Mouse (Mus musculus): ENCODE measurements around the gene Olfr282. TPM values are rescaled to one million over a fixed set of nuclear protein-coding genes. Genes with fewer than 3 reads are reported as not detected.
"Not testable (repeated sequence)": the region's sequence is repeated elsewhere in the genome, so short reads cannot be mapped to it uniquely, and the experiment has no call there.

Olfr282 gene
- not detected in 2 replicates for polyA plus RNA-seq (2016; fragmentation: Nextera tagmentation; extraction: Ambion mirVana)

DNA sequence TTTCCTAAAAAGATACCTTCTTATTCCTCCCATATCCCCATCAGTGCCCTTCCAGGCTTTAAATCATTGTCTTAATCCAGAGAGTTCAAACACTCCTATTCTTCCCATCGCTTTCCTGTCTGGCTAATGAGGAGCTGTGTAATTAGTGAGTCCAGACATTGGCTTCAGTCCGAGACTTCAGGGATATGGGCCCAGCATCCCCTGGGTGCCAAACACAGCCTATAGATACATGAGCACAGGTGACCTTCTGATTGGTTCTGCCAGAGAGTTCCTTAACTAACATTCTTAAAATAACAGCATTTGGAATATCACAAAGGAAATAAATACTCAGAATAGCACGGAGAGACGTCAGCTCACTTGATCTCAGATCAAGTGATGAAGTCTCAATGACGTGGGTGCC lies at the start of gene Olfr282:
Gene Olfr282 (plus strand): TSS at position 301 of the 400 bp plus-strand sequence.
- H3K4me3 ChIP-seq (replicated peaks); H3K36me3 ChIP-seq (replicated peaks); ATAC-seq (ENCODE audit: low FRiP score); H3K27me3 ChIP-seq; H3K9ac ChIP-seq; H3K4me1 ChIP-seq; H3K4me2 ChIP-seq; H3K27ac ChIP-seq; H3K9me3 ChIP-seq: not testable (repeated sequence)
- 75% methylated on average over 5 of the region's 5 CpGs for WGBS

GRCm38 (mm10) chr15:98387621-98388020 lies 43.4 kb upstream of the Olfr282 start:
- Histone ChIP-seq H3K27ac (no peak overlapping the region), H3K36me3 (replicated peaks) (no peaks in the 10 kb centered on the region), H3K4me1 (no peaks in the 10 kb centered on the region), H3K9ac (no peak overlapping the region), H3K9me3 (no peaks in the 10 kb centered on the region), H3K4me3 (replicated peaks) (no peak overlapping the region), H3K27me3 (no peaks in the 10 kb centered on the region; the same call in 1 of the 2 replicates), H3K4me2 (no peak overlapping the region)
- no peak for ATAC-seq (ENCODE audit: low FRiP score)
- WGBS = 79% methylated on average over 2 of the region's 2 CpGs

- no peaks in the 10 kb centered on the region for H3K4me1 ChIP-seq
- no peak overlapping the region for H3K9ac ChIP-seq
- H3K36me3 ChIP-seq (replicated peaks) = no peaks in the 10 kb centered on the region
- no peak overlapping the region for H3K4me2 ChIP-seq
- H3K27me3 ChIP-seq = no peaks in the 10 kb centered on the region; the same call in 1 of the 2 replicates
- no peaks in the 10 kb centered on the region for H3K9me3 ChIP-seq
- WGBS = 39% methylated on average over 7 of the region's 7 CpGs
- H3K4me3 ChIP-seq (replicated peaks) = no peak overlapping the region
- H3K27ac ChIP-seq = no peak overlapping the region
- ATAC-seq (ENCODE audit: low FRiP score) = no peak
Observed at GRCm38 (mm10) chr15:98389796-98390195, 41.2 kb upstream of the Olfr282 start.

- H3K27me3 ChIP-seq = no peaks in the 10 kb centered on the region; the same call in 1 of the 2 replicates
- H3K4me3 ChIP-seq (replicated peaks) = no peak overlapping the region
- no peaks in the 10 kb centered on the region for H3K9me3 ChIP-seq
- no peaks in the 10 kb centered on the region for H3K36me3 ChIP-seq (replicated peaks)
- H3K27ac ChIP-seq = no peak overlapping the region
- H3K4me1 ChIP-seq = no peaks in the 10 kb centered on the region
- H3K4me2 ChIP-seq = no peak overlapping the region
- H3K9ac ChIP-seq = no peak overlapping the region
- WGBS = 78% methylated on average over 10 of the region's 10 CpGs
- no peak for ATAC-seq (ENCODE audit: low FRiP score)
Observed at GRCm38 (mm10) chr15:98391081-98391902, 39.7 kb upstream of the Olfr282 start.

DNA sequence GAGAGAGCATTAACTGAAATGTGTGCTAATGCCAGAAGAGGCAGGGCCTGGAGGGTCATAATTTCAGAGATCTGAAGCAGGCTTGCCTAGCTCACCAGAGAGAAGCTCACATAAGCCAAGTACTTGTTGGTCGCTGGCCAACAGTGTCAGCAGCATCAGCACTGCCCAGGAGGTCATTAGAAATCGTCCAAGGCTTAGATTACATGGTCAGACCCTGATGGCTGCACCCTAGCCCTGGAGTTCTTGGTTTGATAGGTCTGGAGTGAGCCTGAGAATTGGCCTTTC lies 39.2 kb upstream of the Olfr282 start:
- H3K4me3 ChIP-seq (replicated peaks) = no peak overlapping the region
- H3K27ac ChIP-seq = no peak overlapping the region
- no peaks in the 10 kb centered on the region; the same call in 1 of the 2 replicates for H3K27me3 ChIP-seq
- H3K4me1 ChIP-seq = no peaks in the 10 kb centered on the region
- no peak overlapping the region for H3K9ac ChIP-seq
- 44% methylated on average over 2 of the region's 2 CpGs for WGBS
- H3K9me3 ChIP-seq = no peaks in the 10 kb centered on the region
- no peaks in the 10 kb centered on the region for H3K36me3 ChIP-seq (replicated peaks)
- H3K4me2 ChIP-seq = no peak overlapping the region
- ATAC-seq (ENCODE audit: low FRiP score) = no peak

- Histone ChIP-seq H3K9me3 (no peaks in the 10 kb centered on the region), H3K27ac (no peak overlapping the region), H3K4me1 (no peaks in the 10 kb centered on the region), H3K36me3 (replicated peaks) (no peaks in the 10 kb centered on the region), H3K4me3 (replicated peaks) (no peak overlapping the region), H3K4me2 (no peak overlapping the region), H3K27me3 (no peaks in the 10 kb centered on the region), H3K9ac (no peak overlapping the region)
- ATAC-seq (ENCODE audit: low FRiP score) = no peak
- WGBS = 80% methylated on average over 1 of the region's 1 CpGs
Observed at GRCm38 (mm10) chr15:98397136-98397535, 33.9 kb upstream of the Olfr282 start.

DNA sequence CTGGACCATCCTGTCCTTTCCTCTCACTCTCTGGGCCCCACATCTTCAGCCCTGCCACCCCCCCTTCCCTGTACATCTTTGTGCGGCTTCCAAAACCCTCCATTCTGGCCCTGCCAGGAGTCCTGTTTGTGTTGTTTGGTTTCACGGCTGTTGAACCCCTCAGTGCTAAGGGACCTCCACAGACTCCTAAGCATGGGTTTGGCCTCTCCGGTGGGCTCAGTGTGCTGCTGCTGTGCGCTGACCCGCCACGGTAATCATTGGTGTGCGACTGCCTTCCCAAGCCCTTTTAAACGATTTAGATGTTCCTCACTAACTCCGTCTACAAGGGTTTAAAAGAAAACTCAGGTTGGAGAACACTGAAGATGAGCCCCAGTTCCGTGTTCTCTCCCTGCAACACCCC lies 28.7 kb upstream of the Olfr282 start:
- H3K4me1 ChIP-seq = no peaks in the 10 kb centered on the region
- no peak for ATAC-seq (ENCODE audit: low FRiP score)
- no peak overlapping the region for H3K9ac ChIP-seq
- H3K27ac ChIP-seq = no peak overlapping the region
- H3K4me2 ChIP-seq = no peak overlapping the region
- H3K36me3 ChIP-seq (replicated peaks) = no peaks in the 10 kb centered on the region
- WGBS = 88% methylated on average over 10 of the region's 10 CpGs
- H3K4me3 ChIP-seq (replicated peaks) = no peak overlapping the region
- no peaks in the 10 kb centered on the region for H3K9me3 ChIP-seq
- H3K27me3 ChIP-seq = no peaks in the 10 kb centered on the region

GRCm38 (mm10) chr15:98408406-98409060 lies 22.5 kb upstream of the Olfr282 start:
- Histone ChIP-seq H3K4me2 (no peak overlapping the region), H3K4me1 (no peaks in the 10 kb centered on the region), H3K4me3 (replicated peaks) (no peak overlapping the region), H3K27me3 (no peaks in the 10 kb centered on the region), H3K9ac (no peak overlapping the region), H3K9me3 (no peaks in the 10 kb centered on the region), H3K27ac (no peak overlapping the region), H3K36me3 (replicated peaks) (no peaks in the 10 kb centered on the region)
- 74% methylated on average over 17 of the region's 17 CpGs for WGBS
- no peak for ATAC-seq (ENCODE audit: low FRiP score)

DNA sequence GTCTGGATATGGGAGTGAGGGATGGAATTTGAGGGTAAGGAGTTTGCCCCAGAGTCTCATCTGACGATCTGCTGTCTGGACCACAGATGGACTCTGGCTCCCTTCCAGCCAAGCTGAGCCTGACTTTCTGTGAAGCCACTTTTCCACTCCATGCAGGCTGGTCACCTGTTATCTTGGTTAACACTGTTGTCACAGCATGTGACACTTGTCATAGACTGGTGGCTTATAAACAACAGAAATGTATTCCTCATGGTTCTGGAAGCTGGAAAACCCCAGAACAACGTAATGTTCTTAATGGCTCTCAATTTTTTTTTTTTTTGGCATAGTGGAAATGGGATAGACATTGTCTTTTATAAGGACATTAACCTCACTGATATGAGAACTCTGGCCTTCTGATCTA lies 21.4 kb upstream of the Olfr282 start:
- no peaks in the 10 kb centered on the region for H3K4me1 ChIP-seq
- H3K27ac ChIP-seq = no peak overlapping the region
- H3K9ac ChIP-seq = no peak overlapping the region

GRCm38 (mm10) chr15:98410249-98410648 lies 20.8 kb upstream of the Olfr282 start:
- H3K4me3 ChIP-seq (replicated peaks) = no peak overlapping the region
- H3K4me2 ChIP-seq = no peak overlapping the region
- WGBS = 92% methylated on average over 5 of the region's 9 CpGs
- no peak for ATAC-seq (ENCODE audit: low FRiP score)
- H3K9ac ChIP-seq = no peak overlapping the region
- no peaks in the 10 kb centered on the region for H3K4me1 ChIP-seq
- no peak overlapping the region for H3K27ac ChIP-seq
- no peaks in the 10 kb centered on the region for H3K36me3 ChIP-seq (replicated peaks)
- no peaks in the 10 kb centered on the region for H3K9me3 ChIP-seq
- no peaks in the 10 kb centered on the region for H3K27me3 ChIP-seq

More for the DNA sequence above, 21.4 kb upstream of the Olfr282 start:
- Histone ChIP-seq H3K4me2 (no peak overlapping the region), H3K4me3 (replicated peaks) (no peak overlapping the region), H3K27me3 (no peaks in the 10 kb centered on the region), H3K9me3 (no peaks in the 10 kb centered on the region), H3K36me3 (replicated peaks) (no peaks in the 10 kb centered on the region)
- WGBS = 93% methylated on average over 2 of the region's 2 CpGs
- no peak for ATAC-seq (ENCODE audit: low FRiP score)

DNA sequence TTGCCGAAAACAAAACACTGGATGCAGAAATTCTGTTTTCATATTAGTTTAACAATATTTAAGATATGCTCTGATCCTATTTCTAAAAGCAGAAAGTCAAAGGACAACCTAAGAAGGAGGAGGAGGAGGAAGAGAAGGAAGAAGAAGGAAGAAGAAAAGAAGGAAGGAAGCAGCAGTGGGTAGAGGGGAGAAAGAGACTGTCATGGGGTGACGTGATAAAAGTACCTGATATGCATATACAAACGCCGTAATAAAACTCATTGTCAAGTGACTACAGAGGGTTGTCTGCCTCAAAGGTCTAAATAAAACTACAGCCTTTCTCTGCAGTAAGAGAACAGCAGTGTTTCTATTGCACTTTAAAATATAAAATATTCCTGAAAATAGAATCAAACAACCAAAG lies 15.0 kb upstream of the Olfr282 start:
- 85% methylated on average over 4 of the region's 4 CpGs for WGBS
- ATAC-seq (ENCODE audit: low FRiP score) = no peak

DNA sequence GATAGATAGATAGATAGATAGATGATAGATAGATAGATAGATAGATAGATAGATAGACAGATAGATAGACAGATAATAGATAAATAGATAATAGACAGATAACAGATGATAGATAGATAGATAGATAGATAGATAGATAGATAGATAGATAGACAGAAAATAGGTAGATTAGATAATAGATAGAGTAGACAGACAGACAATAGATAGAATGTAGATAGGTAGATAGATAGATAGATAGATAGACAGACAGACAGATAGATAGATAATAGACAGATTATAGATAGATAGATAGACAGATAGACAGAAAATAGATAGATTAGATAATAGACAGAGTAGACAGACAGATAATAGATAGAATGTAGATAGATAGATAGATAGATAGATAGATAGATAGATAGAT lies 14.2 kb upstream of the Olfr282 start:
- not testable (repeated sequence) for H3K9ac ChIP-seq; H3K4me2 ChIP-seq; H3K4me1 ChIP-seq; H3K36me3 ChIP-seq (replicated peaks); ATAC-seq (ENCODE audit: low FRiP score); H3K9me3 ChIP-seq; H3K4me3 ChIP-seq (replicated peaks); H3K27me3 ChIP-seq; H3K27ac ChIP-seq

More for the DNA sequence above, 15.0 kb upstream of the Olfr282 start:
- Histone ChIP-seq H3K4me3 (replicated peaks) (no peak overlapping the region), H3K9ac (no peak overlapping the region), H3K4me1 (no peaks in the 10 kb centered on the region), H3K36me3 (replicated peaks) (no peaks in the 10 kb centered on the region), H3K27ac (no peak overlapping the region), H3K27me3 (no peaks in the 10 kb centered on the region), H3K4me2 (no peak overlapping the region), H3K9me3 (no peaks in the 10 kb centered on the region)

DNA sequence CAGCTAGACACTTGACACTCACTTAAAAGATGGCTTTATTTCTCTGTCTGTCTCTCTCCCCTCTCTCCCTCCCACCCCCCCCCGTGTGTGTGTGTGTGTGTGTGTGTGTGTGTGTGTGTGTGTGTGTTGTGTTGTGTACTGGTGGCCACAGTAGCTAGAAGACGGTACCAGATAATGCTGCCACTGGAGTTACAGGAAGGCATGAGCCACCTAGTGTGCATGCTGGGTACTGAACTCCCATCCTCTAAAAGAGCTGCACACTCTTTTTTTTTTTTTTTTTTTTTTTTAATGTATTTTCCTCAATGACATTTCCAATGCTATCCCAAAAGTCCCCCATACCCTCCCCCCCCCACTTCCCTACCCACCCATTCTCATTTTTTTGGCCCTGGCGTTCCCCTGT lies 13.7 kb upstream of the Olfr282 start:
- not testable (repeated sequence) for H3K4me2 ChIP-seq; H3K4me1 ChIP-seq; H3K9me3 ChIP-seq; H3K36me3 ChIP-seq (replicated peaks); ATAC-seq (ENCODE audit: low FRiP score); H3K9ac ChIP-seq; H3K27me3 ChIP-seq; H3K27ac ChIP-seq; H3K4me3 ChIP-seq (replicated peaks)
- 83% methylated on average over 1 of the region's 3 CpGs for WGBS
